Mouse (Mus musculus) right cerebral cortex, postnatal 4 days (tissue): ENCODE results near the gene Bmper.

Source experiments
- DNase-seq: peaks from one replicate; pipeline ENCODE4 v3.0.0-alpha.2; 2022

Gene Bmper

DNA sequence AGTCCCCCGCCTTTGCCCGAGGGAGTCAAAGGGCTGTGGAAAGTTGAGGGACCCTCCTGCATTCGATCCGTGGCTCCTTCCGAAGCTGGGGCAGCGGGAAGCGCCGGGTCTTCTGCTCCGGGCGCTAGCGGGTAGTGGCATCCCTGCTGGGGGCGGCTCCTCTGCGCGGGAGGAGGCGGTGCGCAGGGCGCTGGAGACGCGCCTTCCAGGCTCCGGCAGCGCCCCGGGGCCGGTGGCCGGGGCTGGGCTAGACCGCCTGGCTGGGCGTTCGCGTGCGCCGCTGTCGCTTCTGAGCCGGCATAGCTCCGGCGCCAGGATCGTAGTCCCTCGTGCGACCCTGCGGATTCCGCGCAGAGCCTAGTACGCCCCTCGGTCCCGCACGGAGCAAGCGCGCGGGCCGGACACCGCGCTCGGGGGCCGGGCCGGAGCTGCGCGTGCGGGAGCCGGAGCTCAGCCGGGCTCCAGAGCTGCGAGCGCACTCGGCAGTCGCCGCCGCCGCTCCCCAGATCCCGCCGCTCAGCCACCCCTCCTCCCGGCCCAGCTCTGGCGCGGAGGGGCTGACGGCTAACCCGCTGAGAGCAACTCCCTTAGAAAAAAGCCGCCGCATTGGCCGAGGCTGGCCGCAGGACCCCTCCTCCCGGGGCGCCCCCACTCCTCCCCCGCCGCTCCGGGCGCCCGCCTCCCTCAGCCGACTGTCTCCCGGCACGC lies at the start of gene Bmper:
Gene Bmper (plus strand): TSS at position 236 of the 708 bp plus-strand sequence.
- peak; percentile 70 for DNase-seq

GRCm38 (mm10) chr9:23177476-23177875 lies 45.4 kb upstream of the Bmper start:
- DNase-seq: no peak

DNA sequence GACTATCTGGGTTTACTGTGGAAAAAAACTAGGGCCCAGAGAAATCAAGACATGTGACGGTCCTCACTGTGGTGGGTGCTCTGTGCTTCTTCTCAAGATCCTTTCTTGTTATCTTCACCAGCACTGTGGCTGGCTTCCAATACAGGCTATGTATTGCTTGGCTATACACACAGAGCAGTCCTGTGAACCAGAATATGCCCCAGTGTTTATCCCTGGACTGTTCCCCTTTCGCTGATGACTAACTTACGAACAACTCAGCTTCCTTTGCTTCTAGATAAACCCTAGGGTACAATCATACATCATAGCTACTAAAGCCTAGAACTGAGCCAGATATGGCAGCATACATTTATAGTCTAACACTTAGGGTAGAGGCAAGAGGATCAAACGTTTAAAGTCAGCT lies 35.7 kb upstream of the Bmper start:
- DNase-seq: no peak

DNA sequence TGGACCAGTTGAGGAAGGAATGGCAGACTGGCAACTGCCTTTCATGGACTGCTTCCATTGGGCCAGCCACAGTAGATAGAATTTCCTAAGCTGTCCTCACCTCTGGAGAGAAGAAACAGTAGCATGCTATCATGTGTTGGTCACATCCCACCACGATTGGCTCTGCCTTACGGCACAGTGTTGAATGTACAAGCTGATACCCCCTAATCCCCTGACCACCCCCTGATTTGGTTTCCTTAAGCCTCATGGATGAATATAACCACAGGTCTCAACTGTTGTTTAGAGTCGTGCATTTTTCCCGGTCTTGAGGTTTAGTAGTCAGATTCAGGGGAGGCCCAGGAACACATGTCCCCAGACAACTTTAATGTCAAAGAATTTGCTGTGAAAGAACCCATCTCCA lies 34.7 kb upstream of the Bmper start:
- no peak for DNase-seq

- DNase-seq: no peak
Observed at GRCm38 (mm10) chr9:23190950-23191349, 31.9 kb upstream of the Bmper start.

GRCm38 (mm10) chr9:23191431-23191830 lies 31.4 kb upstream of the Bmper start:
- DNase-seq: no peak

GRCm38 (mm10) chr9:23192567-23193331 lies 30.1 kb upstream of the Bmper start:
- no peak for DNase-seq

DNA sequence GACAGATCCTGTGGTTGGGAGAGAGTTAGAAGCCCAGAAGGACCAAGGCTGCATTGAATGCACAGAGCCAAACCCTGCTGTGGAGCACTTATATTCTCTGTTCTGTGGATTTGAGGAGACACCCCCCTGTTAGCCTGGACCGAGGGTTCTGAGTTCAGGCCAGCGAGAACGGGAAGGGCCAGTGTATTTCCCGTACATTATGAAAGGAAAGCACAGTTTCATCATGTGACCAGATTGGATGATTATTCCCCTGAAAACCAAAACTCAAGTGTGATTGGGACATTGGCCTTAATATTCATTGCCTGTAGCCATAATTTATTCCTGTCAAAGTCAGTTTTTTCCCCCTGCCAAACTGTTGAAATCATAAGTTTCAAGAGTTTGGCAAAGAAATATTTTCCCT lies 23.9 kb upstream of the Bmper start:
- no peak for DNase-seq

DNA sequence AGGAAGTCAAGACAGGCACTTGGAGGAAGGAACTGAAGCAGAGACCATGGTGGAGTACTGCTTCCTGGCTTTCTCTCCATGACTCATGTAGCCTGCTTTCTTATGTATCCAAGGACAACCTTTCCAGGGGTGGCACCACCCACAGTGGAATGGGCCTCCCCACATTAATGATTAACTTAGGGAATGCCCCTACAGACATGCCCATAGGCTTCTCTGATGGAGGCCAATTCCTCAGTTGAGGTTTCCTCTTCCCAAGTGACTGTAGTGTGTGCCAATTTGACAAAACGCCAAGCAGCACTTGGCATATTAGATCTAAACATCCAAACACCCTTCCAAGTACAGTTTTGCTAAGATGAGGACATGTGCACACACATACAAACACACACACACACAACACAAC lies 23.0 kb upstream of the Bmper start:
- DNase-seq: no peak

- no peak for DNase-seq
Observed at GRCm38 (mm10) chr9:23200828-23201227, 22.0 kb upstream of the Bmper start.

DNA sequence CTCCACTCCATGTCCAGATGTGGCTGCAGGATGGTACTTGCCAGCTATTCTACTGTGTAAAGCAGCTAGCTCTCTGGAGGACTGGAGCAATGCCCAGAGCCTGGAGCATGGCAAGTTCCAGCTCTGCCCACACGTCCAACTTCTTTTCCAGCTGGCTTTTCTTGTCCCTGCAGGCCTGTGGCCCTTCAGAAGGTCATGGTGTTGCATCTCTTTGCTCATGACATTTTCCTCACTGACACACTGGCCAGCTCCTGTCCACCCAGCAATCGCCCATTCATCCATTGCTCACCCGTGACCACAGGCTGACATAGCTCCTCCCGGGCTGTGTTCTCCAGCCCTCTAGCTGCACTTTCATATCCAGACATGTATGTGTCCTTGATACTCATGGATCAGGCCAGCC lies 20.4 kb upstream of the Bmper start:
- DNase-seq: no peak

- DNase-seq: peak; percentile 28
Observed at GRCm38 (mm10) chr9:23204339-23205288, 18.3 kb upstream of the Bmper start.

GRCm38 (mm10) chr9:23205304-23205703 lies 17.6 kb upstream of the Bmper start:
- DNase-seq: no peak

DNA sequence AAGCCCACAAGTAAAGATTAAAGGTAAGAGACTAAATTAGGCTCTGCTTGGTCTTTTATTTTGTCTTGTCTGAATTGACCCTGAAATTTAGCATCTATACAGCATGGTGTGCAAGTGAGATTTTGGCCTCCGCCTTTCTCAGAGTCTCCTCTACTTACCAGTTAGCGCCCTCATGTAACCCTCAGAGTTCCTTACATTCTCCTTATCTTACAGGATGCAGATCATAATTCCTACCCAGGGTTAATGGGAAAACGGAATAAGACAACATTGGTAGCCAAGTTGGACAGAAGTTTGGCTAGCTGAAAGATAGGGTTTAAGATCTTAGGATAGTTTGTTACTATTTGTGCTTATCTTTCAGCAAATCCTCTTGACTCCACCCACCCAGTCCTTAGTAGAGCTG lies 17.1 kb upstream of the Bmper start:
- DNase-seq: no peak

- no peak for DNase-seq
Observed at GRCm38 (mm10) chr9:23206181-23206580, 16.7 kb upstream of the Bmper start.

GRCm38 (mm10) chr9:23212303-23212702 lies 10.6 kb upstream of the Bmper start:
- peak; percentile 82 for DNase-seq

GRCm38 (mm10) chr9:23219754-23220153 lies 3.1 kb upstream of the Bmper start:
- no peak for DNase-seq

GRCm38 (mm10) chr9:23221976-23222375 lies 900 bp upstream of the Bmper start:
- no peak for DNase-seq

- DNase-seq: peak; percentile 26
Observed at GRCm38 (mm10) chr9:23222492-23222840, 410 bp upstream of the Bmper start.

DNA sequence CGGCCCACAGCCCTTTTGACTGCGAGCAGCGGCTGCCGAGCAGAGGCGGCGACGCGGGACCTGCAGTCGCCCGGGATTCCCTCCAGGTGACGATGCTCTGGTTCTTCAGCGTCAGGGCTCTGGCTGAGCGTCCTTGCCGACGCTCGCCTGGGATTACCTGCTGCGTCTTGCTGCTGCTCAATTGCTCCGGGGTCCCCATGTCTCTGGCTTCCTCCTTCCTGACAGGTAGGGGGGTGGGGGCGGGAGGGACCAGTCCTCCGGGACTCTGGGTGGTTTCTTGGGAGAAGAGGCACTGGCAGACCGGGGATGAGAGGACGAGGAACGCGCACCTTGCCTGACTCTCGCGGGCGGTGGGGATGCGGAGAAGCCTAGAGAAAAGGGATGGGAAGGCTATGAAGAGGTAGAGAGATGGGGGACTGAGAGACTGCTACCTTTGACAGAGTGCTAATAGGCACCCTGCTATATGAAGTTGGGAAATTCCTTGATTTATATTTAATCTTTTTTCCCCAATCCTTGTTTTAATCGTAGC lies 737 bp downstream of the Bmper start:
- DNase-seq: peak; percentile 26

DNA sequence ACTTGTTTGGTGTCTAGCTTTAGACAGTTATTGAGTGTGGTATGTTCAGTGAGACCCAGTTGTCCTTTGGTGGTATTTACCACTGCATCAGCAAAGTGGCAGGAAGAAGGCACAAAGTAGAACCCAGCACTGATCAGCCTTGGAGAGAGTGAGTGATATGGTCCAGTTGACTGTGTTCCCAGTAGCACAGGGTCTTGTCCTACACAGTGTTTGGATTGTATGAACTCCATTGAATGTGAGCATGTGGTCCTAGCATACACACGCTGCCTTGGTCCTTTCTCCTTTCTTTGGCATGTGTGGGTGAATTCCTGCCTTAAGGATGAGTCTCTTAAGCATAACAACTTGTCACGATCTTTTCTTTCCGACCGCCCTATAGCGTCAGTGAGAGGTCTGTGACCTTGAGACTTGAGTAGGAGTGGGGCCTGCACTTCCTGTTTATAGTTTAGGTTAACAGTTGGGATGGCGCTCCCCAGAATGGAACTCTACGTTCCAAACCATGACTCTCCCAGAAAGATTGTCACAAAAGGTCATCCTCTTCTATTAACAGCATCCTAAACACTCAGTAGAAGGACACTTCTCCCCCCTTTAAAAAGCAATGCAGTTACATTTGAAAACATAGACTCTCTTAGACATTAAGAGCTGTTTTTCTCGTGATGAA lies 10.7 kb downstream of the Bmper start:
- DNase-seq: no peak

DNA sequence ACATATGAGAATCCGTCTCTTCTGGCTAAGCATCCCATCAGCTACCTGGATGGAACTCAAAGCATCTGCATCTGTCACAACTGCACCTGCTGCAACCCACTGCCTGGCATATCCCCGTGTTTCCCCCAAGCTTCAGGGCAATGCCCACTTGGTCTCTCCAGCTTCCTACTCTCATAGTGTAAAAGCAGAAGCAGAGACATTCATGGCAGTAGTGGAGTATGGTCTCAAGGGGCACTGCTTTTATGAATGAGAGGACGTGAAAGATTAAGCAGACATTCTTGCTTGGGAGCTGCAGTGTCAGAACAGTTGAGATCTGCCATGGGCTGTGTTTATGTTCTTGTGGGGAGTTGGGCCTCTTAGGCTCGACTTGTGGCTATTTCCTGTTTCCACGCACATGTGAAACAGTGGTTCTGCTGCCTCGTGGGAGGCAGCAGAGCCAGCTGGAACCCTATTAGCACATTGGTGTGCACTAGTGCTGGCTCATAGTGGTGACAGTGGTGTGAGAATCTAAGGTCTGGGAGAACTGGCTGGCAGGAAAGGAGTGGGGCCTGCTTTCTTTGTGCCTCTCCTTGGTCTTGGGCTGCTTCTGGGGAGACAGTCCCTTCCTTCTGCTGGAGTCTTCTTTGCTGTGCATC lies 12.6 kb downstream of the Bmper start:
- DNase-seq: no peak
